Mouse (Mus musculus) midbrain, embryonic 12.5 days (tissue): ENCODE measurements at regions not wholly inside any gene's neighbourhood (a gene's known extent, or its start where the extent isn't known, plus 50 kb on each side); places are given as distances from the start of the nearest gene placed in this dataset.

Experiments used
- ATAC-seq: fragments of 200-750 bp; cut with Nextera tagmentation; 2 replicates; pipeline ENCODE4 v1.8.0; 2017; ENCODE audit warnings: low read depth, moderate TSS enrichment, moderate library complexity; ENCODE audit not compliant: low FRiP score
- H3K27ac ChIP-seq: fragments of 300-500 bp; sonication (generic); replicated peaks from 2 replicates; pipeline ENCODE4 v1.5.1; 2016; ENCODE audit warnings: mild to moderate bottlenecking
- H3K27me3 ChIP-seq: fragments of 300-500 bp; sonication (generic); 2 replicates; pipeline ENCODE4 v1.6.1; 2016; ENCODE audit warnings: mild to moderate bottlenecking
- H3K36me3 ChIP-seq: fragments of 300-500 bp; sonication (generic); 2 replicates; pipeline ENCODE4 v1.6.1; 2016
- H3K4me1 ChIP-seq: fragments of 300-500 bp; sonication (generic); 2 replicates; pipeline ENCODE4 v1.6.1; 2016
- H3K4me2 ChIP-seq: fragments of 300-500 bp; sonication (generic); replicated peaks from 2 replicates; pipeline ENCODE4 v1.6.1; 2016; ENCODE audit warnings: mild to moderate bottlenecking, moderate library complexity
- H3K4me3 ChIP-seq: fragments of 300-500 bp; sonication (generic); 2 replicates; pipeline ENCODE4 v1.5.1; 2016; ENCODE audit warnings: mild to moderate bottlenecking
- H3K9ac ChIP-seq: fragments of 300-500 bp; sonication (generic); replicated peaks from 2 replicates; pipeline ENCODE4 v1.6.1; 2016; ENCODE audit warnings: mild to moderate bottlenecking, moderate library complexity
- H3K9me3 ChIP-seq: fragments of 300-500 bp; sonication (generic); 2 replicates; pipeline ENCODE4 v1.6.1; 2016; ENCODE audit warnings: mild to moderate bottlenecking
- WGBS: fragments of 180-500 bp; shearing (Covaris S2); methylation state at CpG from one replicate; pipeline ENCODE4 v1.1.7; 2016; 5-methylcytosine and 5-hydroxymethylcytosine counted together

GRCm38 (mm10) chr1:7494096-7494495 lies 2686.4 kb downstream of the Gm37988 start:
- no peaks in the 10 kb centered on the region for H3K36me3 ChIP-seq
- H3K27ac ChIP-seq = no peak overlapping the region
- no peaks in the 10 kb centered on the region for H3K9me3 ChIP-seq
- H3K9ac ChIP-seq = no peak overlapping the region
- no peak overlapping the region for H3K4me2 ChIP-seq
- no peak overlapping the region for H3K4me3 ChIP-seq
- WGBS = 94% methylated on average over 1 of the region's 1 CpGs
- no peaks in the 10 kb centered on the region for H3K4me1 ChIP-seq
- H3K27me3 ChIP-seq = no peaks in the 10 kb centered on the region
- ATAC-seq = no peak

GRCm38 (mm10) chr1:7499042-7499441 lies 2691.3 kb downstream of the Gm37988 start:
- H3K4me3 ChIP-seq = no peak overlapping the region
- ATAC-seq = no peak
- H3K4me2 ChIP-seq = no peak overlapping the region
- no peaks in the 10 kb centered on the region for H3K9me3 ChIP-seq
- 63% methylated on average over 6 of the region's 6 CpGs for WGBS
- no peaks in the 10 kb centered on the region for H3K4me1 ChIP-seq
- H3K27ac ChIP-seq = no peak overlapping the region
- no peaks in the 10 kb centered on the region for H3K36me3 ChIP-seq
- H3K9ac ChIP-seq = no peak overlapping the region
- no peaks in the 10 kb centered on the region for H3K27me3 ChIP-seq

- Histone ChIP-seq H3K4me2 (no peak overlapping the region), H3K4me1 (no peaks in the 10 kb centered on the region), H3K4me3 (no peak overlapping the region), H3K36me3 (no peaks in the 10 kb centered on the region), H3K27me3 (no peaks in the 10 kb centered on the region), H3K27ac (no peak overlapping the region), H3K9ac (no peak overlapping the region), H3K9me3 (no peaks in the 10 kb centered on the region)
- 79% methylated on average over 2 of the region's 2 CpGs for WGBS
- ATAC-seq = no peak
Observed at GRCm38 (mm10) chr1:7502363-7502762, 2694.7 kb downstream of the Gm37988 start.

- Histone ChIP-seq H3K27me3 (no peaks in the 10 kb centered on the region), H3K9me3 (no peaks in the 10 kb centered on the region), H3K4me2 (no peak overlapping the region), H3K27ac (no peak overlapping the region), H3K9ac (no peak overlapping the region), H3K4me1 (no peaks in the 10 kb centered on the region), H3K4me3 (no peak overlapping the region), H3K36me3 (no peaks in the 10 kb centered on the region)
- 57% methylated on average over 8 of the region's 8 CpGs for WGBS
- no peak for ATAC-seq
Observed at GRCm38 (mm10) chr1:7518791-7519190, 2711.1 kb downstream of the Gm37988 start.

GRCm38 (mm10) chr1:7533506-7533905 lies 2725.8 kb downstream of the Gm37988 start:
- Histone ChIP-seq H3K36me3 (no peaks in the 10 kb centered on the region), H3K27ac (no peak overlapping the region), H3K4me1 (no peaks in the 10 kb centered on the region), H3K9ac (no peak overlapping the region), H3K9me3 (no peaks in the 10 kb centered on the region), H3K27me3 (no peaks in the 10 kb centered on the region), H3K4me3 (no peak overlapping the region), H3K4me2 (no peak overlapping the region)
- ATAC-seq = no peak

- ATAC-seq = no peak
- H3K27me3 ChIP-seq = no peaks in the 10 kb centered on the region
- no peak overlapping the region for H3K4me3 ChIP-seq
- H3K27ac ChIP-seq = no peak overlapping the region
- H3K4me2 ChIP-seq = no peak overlapping the region
- no peaks in the 10 kb centered on the region for H3K4me1 ChIP-seq
- H3K36me3 ChIP-seq = no peaks in the 10 kb centered on the region
- H3K9me3 ChIP-seq = no peaks in the 10 kb centered on the region
- no peak overlapping the region for H3K9ac ChIP-seq
Observed at GRCm38 (mm10) chr1:7535191-7535590, 2727.5 kb downstream of the Gm37988 start.

- no peak overlapping the region for H3K27ac ChIP-seq
- no peak overlapping the region for H3K4me3 ChIP-seq
- WGBS = 20% methylated on average over 2 of the region's 2 CpGs
- no peaks in the 10 kb centered on the region for H3K27me3 ChIP-seq
- H3K36me3 ChIP-seq = no peaks in the 10 kb centered on the region
- ATAC-seq = peak; percentile 79
- no peaks in the 10 kb centered on the region for H3K4me1 ChIP-seq
- H3K4me2 ChIP-seq = no peak overlapping the region
- no peaks in the 10 kb centered on the region for H3K9me3 ChIP-seq
- H3K9ac ChIP-seq = no peak overlapping the region
Observed at GRCm38 (mm10) chr1:7543492-7543891, 2735.8 kb downstream of the Gm37988 start.

- ATAC-seq = no peak
- H3K4me3 ChIP-seq = no peak overlapping the region
- no peak overlapping the region for H3K9ac ChIP-seq
- H3K4me2 ChIP-seq = no peak overlapping the region
- no peaks in the 10 kb centered on the region for H3K9me3 ChIP-seq
- 81% methylated on average over 2 of the region's 2 CpGs for WGBS
- no peaks in the 10 kb centered on the region for H3K4me1 ChIP-seq
- no peak overlapping the region for H3K27ac ChIP-seq
- no peaks in the 10 kb centered on the region for H3K36me3 ChIP-seq
- H3K27me3 ChIP-seq = no peaks in the 10 kb centered on the region
Observed at GRCm38 (mm10) chr1:7548261-7548660, 2740.6 kb downstream of the Gm37988 start.

- Histone ChIP-seq H3K4me2 (no peak overlapping the region), H3K9ac (no peak overlapping the region), H3K4me1 (no peaks in the 10 kb centered on the region), H3K36me3 (no peaks in the 10 kb centered on the region), H3K4me3 (no peak overlapping the region), H3K27me3 (no peaks in the 10 kb centered on the region), H3K27ac (no peak overlapping the region), H3K9me3 (no peaks in the 10 kb centered on the region)
- no peak for ATAC-seq
- WGBS = 95% methylated on average over 1 of the region's 1 CpGs
Observed at GRCm38 (mm10) chr1:7574787-7575186, 2767.1 kb downstream of the Gm37988 start.

- Histone ChIP-seq H3K27me3 (no peaks in the 10 kb centered on the region), H3K9me3 (no peaks in the 10 kb centered on the region), H3K4me2 (no peak overlapping the region), H3K27ac (no peak overlapping the region), H3K9ac (no peak overlapping the region), H3K4me3 (no peak overlapping the region), H3K36me3 (no peaks in the 10 kb centered on the region), H3K4me1 (no peaks in the 10 kb centered on the region)
- ATAC-seq = 0 out of 2 replicates have a peak, but pooled peaks have one; percentile 27
- 38% methylated on average over 3 of the region's 3 CpGs for WGBS
Observed at GRCm38 (mm10) chr1:7586409-7586808, 2778.7 kb downstream of the Gm37988 start.

GRCm38 (mm10) chr1:7591327-7591726 lies 2783.6 kb downstream of the Gm37988 start:
- no peaks in the 10 kb centered on the region for H3K36me3 ChIP-seq
- no peak overlapping the region for H3K4me3 ChIP-seq
- no peak overlapping the region for H3K4me2 ChIP-seq
- H3K27me3 ChIP-seq = no peaks in the 10 kb centered on the region
- H3K4me1 ChIP-seq = no peaks in the 10 kb centered on the region
- no peaks in the 10 kb centered on the region for H3K9me3 ChIP-seq
- ATAC-seq = no peak
- H3K9ac ChIP-seq = no peak overlapping the region
- H3K27ac ChIP-seq = no peak overlapping the region
